Mouse (Mus musculus): Measurements from ENCODE around the gene Pcolce. TPM values are rescaled to one million over a fixed set of nuclear protein-coding genes. Genes with fewer than 3 reads are reported as not detected.
A peak's percentile ranks its signal among the peaks of the same experiment; 100 is the strongest.
"Not testable (repeated sequence)": the region's sequence is repeated elsewhere in the genome, so short reads cannot be mapped to it uniquely, and the experiment has no call there.

The Pcolce gene
- total RNA-seq, 1 experiment from 2014 or later: 471 TPM

GRCm38 (mm10) chr5:137629906-137630545 lies 16.4 kb upstream of the Pcolce start:
- peak; percentile 19 for DNase-seq

GRCm38 (mm10) chr5:137629306-137629721 lies 15.7 kb upstream of the Pcolce start:
- DNase-seq: no peak

GRCm38 (mm10) chr5:137628498-137629305 lies 15.1 kb upstream of the Pcolce start, which contains the start of the genes Fbxo24, Lrch4 and Gm20605:
Gene Fbxo24, minus strand, starts transcription at chr5:137629002.
Gene Lrch4, plus strand, starts transcription at chr5:137629121.
Gene Gm20605, plus strand, starts transcription at chr5:137629175.
- DNase-seq: peak; percentile 99

DNA sequence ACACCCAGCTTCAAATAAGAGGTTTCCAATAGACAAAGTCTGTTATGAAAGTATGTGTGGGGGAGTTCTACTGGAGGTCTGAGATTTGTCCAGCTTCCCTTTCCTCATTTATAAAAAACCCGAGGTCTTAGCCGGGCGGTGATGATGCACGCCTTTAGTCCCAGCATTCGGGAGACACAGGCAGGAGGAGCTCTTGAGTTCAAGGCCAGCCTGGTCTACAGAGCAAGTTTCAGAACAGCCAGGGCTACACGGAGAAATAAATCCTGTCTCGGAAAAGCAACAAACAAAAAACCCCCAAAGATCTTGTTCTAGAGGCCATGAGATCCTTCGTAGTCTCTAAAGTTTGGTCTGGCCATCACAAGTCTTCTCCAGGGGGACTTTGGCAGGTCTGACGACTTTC lies 14.4 kb upstream of the Pcolce start:
- DNase-seq: peak; percentile 62

GRCm38 (mm10) chr5:137623937-137624530 lies 10.4 kb upstream of the Pcolce start:
- DNase-seq: no peak

DNA sequence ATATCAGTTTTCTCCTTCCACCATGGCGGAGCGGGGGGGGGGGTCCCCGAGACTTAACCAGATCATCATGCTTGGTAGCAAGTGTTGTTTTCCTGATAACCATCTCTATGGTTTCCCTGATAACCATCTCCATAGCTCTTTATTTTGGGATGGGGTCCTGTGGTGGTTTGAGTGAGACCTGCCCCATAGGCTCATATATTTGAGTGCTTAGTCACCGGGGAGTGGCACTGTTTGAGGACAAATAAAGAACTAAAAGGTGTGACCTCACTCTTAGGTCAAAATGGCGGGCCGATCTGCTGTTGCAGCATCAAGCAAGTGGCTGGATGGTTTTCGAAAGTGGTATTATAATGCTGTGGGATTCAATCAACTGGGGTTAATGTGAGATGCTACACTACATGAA lies 1.8 kb upstream of the Pcolce start:
- no peak for DNase-seq

DNA sequence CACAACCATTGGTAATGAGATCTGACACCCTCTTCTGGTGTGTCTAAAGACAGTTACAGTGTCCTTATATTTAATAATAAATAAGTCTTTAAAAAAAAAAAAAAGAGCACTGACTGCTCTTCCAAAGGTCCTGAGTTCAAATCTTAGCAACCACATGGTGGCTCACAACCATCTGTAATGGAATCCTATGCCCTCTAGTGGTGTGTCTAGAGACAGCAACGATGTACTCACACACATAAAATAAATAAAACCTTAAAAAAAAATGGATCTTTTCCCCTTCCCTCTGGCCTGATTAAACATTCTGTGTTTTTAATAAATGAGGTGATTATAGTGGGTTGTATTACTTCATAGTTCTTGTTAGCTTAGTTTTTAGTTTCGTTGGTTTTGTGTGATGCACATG lies 1.3 kb upstream of the Pcolce start:
- DNase-seq: not testable (repeated sequence)

GRCm38 (mm10) chr5:137613076-137613475 lies 508 bp downstream of the Pcolce start:
- DNase-seq: no peak

GRCm38 (mm10) chr5:137611245-137611602 lies 2.4 kb downstream of the Pcolce start:
- peak; percentile 88 for DNase-seq

- peak; percentile 90 for DNase-seq
Measured at GRCm38 (mm10) chr5:137610548-137611244, 2.9 kb downstream of the Pcolce start.

DNA sequence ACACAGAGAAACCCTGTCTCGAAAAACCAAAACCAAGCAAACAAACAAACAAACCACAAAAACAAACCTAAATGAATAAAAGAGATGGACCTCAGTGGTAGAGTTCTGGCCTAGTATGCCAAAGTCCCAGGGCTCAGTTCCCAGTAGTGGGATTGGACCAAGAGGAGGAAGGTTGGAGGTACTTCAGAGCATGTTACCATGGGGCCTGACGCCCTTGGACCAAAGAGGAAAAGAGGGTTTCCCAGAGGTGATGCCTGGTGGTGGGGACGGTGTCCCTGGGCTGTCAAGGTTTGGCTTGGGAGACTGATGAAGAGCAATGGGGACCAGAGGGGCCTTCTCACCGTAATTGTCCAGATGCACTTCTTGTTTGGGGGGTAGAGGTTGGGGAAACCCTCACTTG lies 3.5 kb downstream of the Pcolce start:
- DNase-seq: no peak

GRCm38 (mm10) chr5:137609292-137609691 lies 4.3 kb downstream of the Pcolce start:
- DNase-seq: no peak

GRCm38 (mm10) chr5:137608654-137609190 lies 4.9 kb downstream of the Pcolce start:
- DNase-seq: no peak

DNA sequence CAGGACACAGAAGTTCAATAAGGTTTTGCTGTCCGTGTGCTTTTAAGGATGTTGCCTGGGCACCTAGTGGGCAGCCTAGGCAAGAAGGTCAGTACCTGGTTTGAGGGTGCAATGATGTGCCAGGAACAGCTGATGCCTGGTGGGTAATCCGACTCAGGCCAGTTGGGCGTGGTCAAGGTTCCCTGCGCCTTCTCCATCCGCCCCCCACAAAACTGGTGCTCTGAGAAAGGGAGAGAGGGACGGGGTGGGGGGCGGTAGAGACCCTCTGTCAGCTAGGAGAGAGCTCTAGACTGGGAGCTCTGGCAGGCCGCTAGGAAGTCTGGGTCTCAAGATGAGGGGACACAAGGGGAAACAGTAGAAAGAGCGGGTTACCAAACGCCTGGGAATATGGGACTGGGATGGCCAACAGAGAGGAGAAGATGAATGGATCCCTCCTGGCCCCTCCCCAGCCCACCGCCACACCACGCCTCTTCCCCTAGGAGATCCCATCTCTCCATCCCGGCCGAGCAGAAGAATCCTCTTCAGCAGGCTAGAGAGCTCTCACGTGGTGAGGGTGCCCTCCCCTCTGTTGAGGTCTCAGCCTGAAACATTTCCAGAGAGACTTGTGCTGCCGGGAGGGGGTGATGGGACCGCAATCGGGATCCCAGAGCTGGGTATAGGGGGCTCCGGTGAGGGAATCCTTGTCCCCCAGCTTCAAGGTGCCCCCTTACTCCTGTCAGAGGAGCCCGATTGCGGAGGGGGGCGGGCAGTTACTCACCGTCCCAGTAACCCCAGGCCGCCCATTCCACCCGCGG lies 5.5 kb downstream of the Pcolce start:
- DNase-seq: no peak

DNA sequence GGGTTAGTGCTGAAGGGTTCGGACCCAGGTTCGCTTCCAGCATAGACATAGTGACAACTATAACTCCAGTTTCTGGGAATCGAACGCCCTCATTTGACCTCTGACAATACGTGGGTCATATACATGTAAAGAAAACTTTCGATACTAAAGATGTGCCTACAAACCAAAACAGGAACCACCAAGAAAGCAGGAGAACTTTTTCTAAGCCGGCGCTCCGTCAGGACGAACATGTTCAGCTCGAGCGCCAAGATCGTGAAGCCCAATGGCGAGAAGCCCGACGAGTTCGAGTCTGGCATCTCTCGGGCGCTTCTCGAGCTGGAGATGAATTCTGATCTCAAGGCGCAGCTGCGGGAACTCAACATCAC lies 12.2 kb downstream of the Pcolce start:
- DNase-seq: peak; percentile 49

DNA sequence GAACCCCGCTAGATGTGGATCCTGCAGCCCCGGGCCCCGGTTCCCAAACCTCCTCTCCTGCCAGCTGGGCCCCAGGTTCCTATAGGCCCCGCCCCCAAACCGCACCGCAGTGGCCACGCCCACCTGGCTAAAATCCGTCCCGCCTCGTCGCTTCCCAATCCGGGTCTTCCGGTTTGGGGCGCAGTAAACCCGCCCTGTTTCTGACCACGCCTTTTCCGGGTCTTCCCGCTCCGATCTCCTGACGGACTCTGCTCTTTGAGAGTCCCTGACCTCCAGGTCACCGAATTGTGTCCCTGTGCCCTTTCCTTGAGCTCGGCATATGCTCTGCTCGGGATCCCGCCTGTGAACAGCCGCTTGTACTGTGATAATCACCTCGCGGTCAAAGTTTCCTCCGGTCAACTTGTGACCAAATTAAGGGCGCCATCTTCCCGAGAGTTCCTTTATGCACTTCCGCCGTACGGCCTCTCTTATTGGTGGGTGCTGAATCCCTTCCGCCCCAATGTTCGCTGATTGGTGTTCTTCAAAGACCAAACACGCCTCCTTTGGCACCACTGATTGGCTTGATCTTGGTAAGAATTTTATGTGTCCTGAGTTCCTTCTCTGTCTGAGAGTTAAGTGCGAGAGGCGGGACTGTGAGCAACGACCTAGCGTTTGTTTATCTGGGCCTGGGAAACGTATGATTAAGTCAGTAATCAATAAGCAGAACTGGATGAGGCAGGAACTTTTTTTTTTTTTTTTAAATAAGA lies 12.8 kb downstream of the Pcolce start, which contains the start of gene Mospd3:
TSS of gene Mospd3 (minus strand) at position 440 of the 746 bp plus-strand sequence.
- peak; percentile 98 for DNase-seq

- DNase-seq: no peak
Measured at GRCm38 (mm10) chr5:137600281-137600618, 13.3 kb downstream of the Pcolce start.

- no peak for DNase-seq
Measured at GRCm38 (mm10) chr5:137599600-137599999, 14.0 kb downstream of the Pcolce start.

- no peak for DNase-seq
Measured at GRCm38 (mm10) chr5:137598100-137598826, 15.3 kb downstream of the Pcolce start.

GRCm38 (mm10) chr5:137597625-137598024 lies 16.0 kb downstream of the Pcolce start:
- no peak for DNase-seq
